Mouse (Mus musculus): ENCODE data around the gene Cass4. TPM values are rescaled to one million over a fixed set of nuclear protein-coding genes. Genes with fewer than 3 reads are reported as not detected.

Cass4 gene
- total and polyA plus RNA-seq, 2 experiments = not detected

- TF ChIP-seq CTCF (IDR thresholded peaks at IDR 0.05; ENCODE audit: low read depth, low read length) = no peak
- TF ChIP-seq POLR2A (IDR thresholded peaks at IDR 0.05; ENCODE audit: extremely low read depth, insufficient read depth, low read length) = no peak
- H3K27me3 ChIP-seq (ENCODE audit: control insufficient read depth, insufficient read depth, low read length) = no peaks in the 10 kb centered on the region
- H3K27ac ChIP-seq (replicated peaks; ENCODE audit: insufficient read depth, low read depth, low read length) = no peak overlapping the region
- DNase-seq (ENCODE audit: extremely low read depth, low read depth, low spot score) = no peak
- H3K4me1 ChIP-seq (ENCODE audit: control insufficient read depth, insufficient read depth, low read length) = no peaks in the 10 kb centered on the region; the same call in 1 of the 2 replicates
- H3K9ac ChIP-seq (ENCODE audit: low read depth, low read length) = no peak overlapping the region
- WGBS = 66% methylated on average over 7 of the region's 7 CpGs
- no peaks in the 10 kb centered on the region for H3K79me2 ChIP-seq (ENCODE audit: control insufficient read depth, insufficient read depth, low read length)
- H3K4me3 ChIP-seq (ENCODE audit: insufficient read depth, low read depth, low read length) = no peak overlapping the region
- H3K36me3 ChIP-seq (ENCODE audit: control insufficient read depth, insufficient read depth, low read length) = no peaks in the 10 kb centered on the region
These were observed 10.6 kb downstream of the Cass4 start for GRCm38 (mm10) chr2:172404239-172404638.

- H3K27me3 ChIP-seq (ENCODE audit: control insufficient read depth, insufficient read depth, low read length) = no peaks in the 10 kb centered on the region
- no peak overlapping the region for H3K27ac ChIP-seq (replicated peaks; ENCODE audit: insufficient read depth, low read depth, low read length)
- no peak for DNase-seq (ENCODE audit: extremely low read depth, low read depth, low spot score)
- no peak overlapping the region for H3K9ac ChIP-seq (ENCODE audit: low read depth, low read length)
- H3K79me2 ChIP-seq (ENCODE audit: control insufficient read depth, insufficient read depth, low read length) = no peaks in the 10 kb centered on the region
- H3K4me3 ChIP-seq (ENCODE audit: insufficient read depth, low read depth, low read length) = no peak overlapping the region
- WGBS = 78% methylated on average over 3 of the region's 3 CpGs
- H3K4me1 ChIP-seq (ENCODE audit: control insufficient read depth, insufficient read depth, low read length) = no peaks in the 10 kb centered on the region; the same call in 1 of the 2 replicates
- TF ChIP-seq CTCF (IDR thresholded peaks at IDR 0.05; ENCODE audit: low read depth, low read length) (no peak), POLR2A (IDR thresholded peaks at IDR 0.05; ENCODE audit: extremely low read depth, insufficient read depth, low read length) (no peak)
- no peaks in the 10 kb centered on the region for H3K36me3 ChIP-seq (ENCODE audit: control insufficient read depth, insufficient read depth, low read length)
These were observed 11.4 kb downstream of the Cass4 start for GRCm38 (mm10) chr2:172405011-172405410.

GRCm38 (mm10) chr2:172406173-172406572 lies 12.6 kb downstream of the Cass4 start:
- no peak for DNase-seq (ENCODE audit: extremely low read depth, low read depth, low spot score)
- no peak for TF ChIP-seq CTCF (IDR thresholded peaks at IDR 0.05; ENCODE audit: low read depth, low read length)
- no peak for TF ChIP-seq POLR2A (IDR thresholded peaks at IDR 0.05; ENCODE audit: extremely low read depth, insufficient read depth, low read length)
- H3K4me3 ChIP-seq (ENCODE audit: insufficient read depth, low read depth, low read length) = no peak overlapping the region
- no peaks in the 10 kb centered on the region for H3K27me3 ChIP-seq (ENCODE audit: control insufficient read depth, insufficient read depth, low read length)
- H3K79me2 ChIP-seq (ENCODE audit: control insufficient read depth, insufficient read depth, low read length) = no peaks in the 10 kb centered on the region
- no peaks in the 10 kb centered on the region for H3K36me3 ChIP-seq (ENCODE audit: control insufficient read depth, insufficient read depth, low read length)
- H3K9ac ChIP-seq (ENCODE audit: low read depth, low read length) = no peak overlapping the region
- no peaks in the 10 kb centered on the region for H3K4me1 ChIP-seq (ENCODE audit: control insufficient read depth, insufficient read depth, low read length)
- H3K27ac ChIP-seq (replicated peaks; ENCODE audit: insufficient read depth, low read depth, low read length) = no peak overlapping the region
- 59% methylated on average over 4 of the region's 4 CpGs for WGBS

- no peak overlapping the region for H3K27ac ChIP-seq (replicated peaks; ENCODE audit: insufficient read depth, low read depth, low read length)
- 79% methylated on average over 2 of the region's 2 CpGs for whole genome bisulfite sequencing
- TF ChIP-seq CTCF (IDR thresholded peaks at IDR 0.05; ENCODE audit: low read depth, low read length) (no peak), POLR2A (IDR thresholded peaks at IDR 0.05; ENCODE audit: extremely low read depth, insufficient read depth, low read length) (no peak)
These were observed 13.9 kb downstream of the Cass4 start for GRCm38 (mm10) chr2:172407499-172407898.

GRCm38 (mm10) chr2:172410686-172411085 lies 17.1 kb downstream of the Cass4 start:
- no peak for TF ChIP-seq POLR2A (IDR thresholded peaks at IDR 0.05; ENCODE audit: extremely low read depth, insufficient read depth, low read length)
- no peak for TF ChIP-seq CTCF (IDR thresholded peaks at IDR 0.05; ENCODE audit: low read depth, low read length)
- no peak for DNase-seq (ENCODE audit: extremely low read depth, low read depth, low spot score)
- no peaks in the 10 kb centered on the region for H3K27me3 ChIP-seq (ENCODE audit: control insufficient read depth, insufficient read depth, low read length)
- H3K9ac ChIP-seq (ENCODE audit: low read depth, low read length) = no peak overlapping the region
- no peaks in the 10 kb centered on the region for H3K79me2 ChIP-seq (ENCODE audit: control insufficient read depth, insufficient read depth, low read length)
- no peak overlapping the region for H3K27ac ChIP-seq (replicated peaks; ENCODE audit: insufficient read depth, low read depth, low read length)
- no peaks in the 10 kb centered on the region for H3K36me3 ChIP-seq (ENCODE audit: control insufficient read depth, insufficient read depth, low read length)
- WGBS = 87% methylated on average over 2 of the region's 2 CpGs
- H3K4me3 ChIP-seq (ENCODE audit: insufficient read depth, low read depth, low read length) = no peak overlapping the region
- H3K4me1 ChIP-seq (ENCODE audit: control insufficient read depth, insufficient read depth, low read length) = no peaks in the 10 kb centered on the region

More at GRCm38 (mm10) chr2:172407499-172407898, 13.9 kb downstream of the Cass4 start:
- Histone ChIP-seq H3K36me3 (ENCODE audit: control insufficient read depth, insufficient read depth, low read length) (no peaks in the 10 kb centered on the region), H3K4me3 (ENCODE audit: insufficient read depth, low read depth, low read length) (no peak overlapping the region), H3K27me3 (ENCODE audit: control insufficient read depth, insufficient read depth, low read length) (no peaks in the 10 kb centered on the region), H3K9ac (ENCODE audit: low read depth, low read length) (no peak overlapping the region), H3K4me1 (ENCODE audit: control insufficient read depth, insufficient read depth, low read length) (no peaks in the 10 kb centered on the region), H3K79me2 (ENCODE audit: control insufficient read depth, insufficient read depth, low read length) (no peaks in the 10 kb centered on the region)
- no peak for DNase-seq (ENCODE audit: extremely low read depth, low read depth, low spot score)

- WGBS = 87% methylated on average over 11 of the region's 11 CpGs
- H3K27me3 ChIP-seq (ENCODE audit: control insufficient read depth, insufficient read depth, low read length) = no peaks in the 10 kb centered on the region
- no peak overlapping the region for H3K27ac ChIP-seq (replicated peaks; ENCODE audit: insufficient read depth, low read depth, low read length)
- no peak for TF ChIP-seq POLR2A (IDR thresholded peaks at IDR 0.05; ENCODE audit: extremely low read depth, insufficient read depth, low read length)
- no peak for TF ChIP-seq CTCF (IDR thresholded peaks at IDR 0.05; ENCODE audit: low read depth, low read length)
- H3K4me1 ChIP-seq (ENCODE audit: control insufficient read depth, insufficient read depth, low read length) = no peaks in the 10 kb centered on the region
- no peaks in the 10 kb centered on the region for H3K36me3 ChIP-seq (ENCODE audit: control insufficient read depth, insufficient read depth, low read length)
- H3K9ac ChIP-seq (ENCODE audit: low read depth, low read length) = no peak overlapping the region
- no peaks in the 10 kb centered on the region for H3K79me2 ChIP-seq (ENCODE audit: control insufficient read depth, insufficient read depth, low read length)
- H3K4me3 ChIP-seq (ENCODE audit: insufficient read depth, low read depth, low read length) = no peak overlapping the region
- DNase-seq (ENCODE audit: extremely low read depth, low read depth, low spot score) = no peak
These were observed 17.5 kb downstream of the Cass4 start for GRCm38 (mm10) chr2:172411091-172411490.

All from liver, adult 2 months (tissue).